Mouse (Mus musculus) duodenum, adult 2 months (tissue): ENCODE data around the gene Insc. TPM values are rescaled to one million over a fixed set of nuclear protein-coding genes. Genes with fewer than 3 reads are reported as not detected.

ENCODE experiments used
- polyA plus RNA-seq: library from polyadenylated mRNA; depleted of rRNA; stranded (reverse); fragments of >200 nt; gene quantifications from 2 replicates; pipeline ENCODE4 v1.2.3, GENCODE M21; 2012; ENCODE audit warnings: low replicate concordance; rRNA removed

The Insc gene
- polyA plus RNA-seq: 1.5 and 4.0 TPM in 2 replicates

DNA sequence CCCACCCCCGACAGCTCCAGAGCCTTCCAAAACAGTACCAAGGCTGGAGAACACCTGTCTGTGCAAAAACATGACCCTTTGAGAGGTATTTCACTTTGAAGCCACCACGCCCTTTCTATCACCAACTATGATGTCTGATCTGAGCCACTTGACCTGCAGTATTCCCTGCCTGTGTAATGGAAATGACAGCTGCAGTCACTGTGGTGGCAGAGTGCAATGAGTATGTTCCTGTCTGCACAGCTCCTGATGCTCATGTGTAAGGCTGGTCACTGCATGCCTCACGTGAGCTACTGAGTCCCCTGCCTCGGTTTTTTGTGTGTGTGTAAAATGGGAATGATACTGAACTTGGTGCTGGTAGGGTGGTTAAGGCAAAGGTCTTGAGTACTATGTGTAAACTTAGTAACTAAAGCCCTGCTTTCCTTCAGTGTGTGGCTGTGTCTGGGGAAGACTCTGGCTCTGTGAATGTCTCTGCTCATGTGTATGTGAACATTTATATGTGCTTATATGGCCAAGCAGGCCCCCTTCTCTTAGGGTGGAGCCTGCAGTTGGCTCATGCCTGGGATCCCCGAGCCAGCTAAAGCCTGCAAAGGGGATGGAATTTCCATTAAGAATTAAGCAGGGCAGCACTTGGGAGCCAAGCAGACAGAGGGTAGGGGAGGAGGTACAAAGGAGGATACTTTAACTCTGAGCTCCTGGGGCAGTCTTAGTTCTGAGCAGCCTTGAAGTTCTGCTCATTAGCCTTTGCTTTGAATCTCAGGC, at the start of gene Insc:
Gene Insc, plus strand, starts transcription at position 673 of the 759 bp plus-strand sequence.

GRCm38 (mm10) chr7:114718300-114718699, 25.2 kb upstream of the Insc start, which contains the start of gene Calcb:
Calcb (plus strand) TSS chr7:114718643.

Other genes starting within 250 kb of the Insc start
- 1.7 and 10.4 TPM in 2 replicates for gene Cyp2r1, start 180.7 kb upstream of the Insc start, polyA plus RNA-seq
- 0.40 TPM in 1 of 2 replicates, not detected in the other for gene Calca, start 107.3 kb upstream of the Insc start, polyA plus RNA-seq
- 0.72 and 0.78 TPM in 2 replicates for gene Calcb, start 25.1 kb upstream of the Insc start, polyA plus RNA-seq